Mouse (Mus musculus): ENCODE results near the gene Hnf1a. TPM values are rescaled to one million over a fixed set of nuclear protein-coding genes. Genes with fewer than 3 reads are reported as not detected.

The Hnf1a gene
- polyA plus RNA-seq, 1 experiment from 2014 or later = 5.4 TPM

DNA sequence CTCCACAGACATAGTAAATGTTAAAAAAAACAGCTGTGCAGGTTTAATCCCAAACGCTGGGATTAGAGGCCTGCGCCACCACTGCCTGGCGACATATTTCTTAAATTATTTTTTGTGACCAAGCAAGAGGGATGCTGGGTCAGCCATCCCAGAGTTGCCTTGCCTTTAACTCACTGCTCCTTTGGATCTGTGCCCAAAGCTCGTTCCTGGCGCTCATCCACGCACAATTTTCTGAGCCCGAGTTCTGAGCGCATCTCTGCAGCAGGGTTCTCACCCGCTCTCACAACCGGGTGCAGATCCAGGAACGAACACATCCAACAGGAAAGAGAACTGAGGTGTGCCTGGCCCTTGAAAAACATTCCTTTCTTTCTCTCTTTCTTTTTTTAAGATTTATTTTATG lies 7.6 kb upstream of the Hnf1a start:
- no peak for TF ChIP-seq CTCF (IDR thresholded peaks at IDR 0.05; ENCODE audit: low read depth)
- no peak for TF ChIP-seq EP300 (optimal IDR thresholded peaks at IDR 0.05)
- Histone ChIP-seq H3K27ac (replicated peaks) (no peak overlapping the region), H3K9me3 (ENCODE audit: control insufficient read depth, low read length) (no peaks in the 10 kb centered on the region), H3K9ac (ENCODE audit: low read length) (no peak overlapping the region), H3K27me3 (ENCODE audit: control insufficient read depth, insufficient read depth, low read length) (no peaks in the 10 kb centered on the region), H3K4me2 (replicated peaks; ENCODE audit: low read depth) (no peak overlapping the region), H3K36me3 (ENCODE audit: control insufficient read depth, insufficient read depth, low read length) (no peaks in the 10 kb centered on the region), H3K4me3 (ENCODE audit: low read depth, low read length) (no peak overlapping the region), H3K4me1 (replicated peaks; ENCODE audit: control insufficient read depth, insufficient read depth) (no peaks in the 10 kb centered on the region)
- no peak for DNase-seq (ENCODE audit: low spot score)
- ATAC-seq (ENCODE audit: low FRiP score, low TSS enrichment) = no peak
- WGBS = 46% methylated on average over 11 of the region's 11 CpGs

DNA sequence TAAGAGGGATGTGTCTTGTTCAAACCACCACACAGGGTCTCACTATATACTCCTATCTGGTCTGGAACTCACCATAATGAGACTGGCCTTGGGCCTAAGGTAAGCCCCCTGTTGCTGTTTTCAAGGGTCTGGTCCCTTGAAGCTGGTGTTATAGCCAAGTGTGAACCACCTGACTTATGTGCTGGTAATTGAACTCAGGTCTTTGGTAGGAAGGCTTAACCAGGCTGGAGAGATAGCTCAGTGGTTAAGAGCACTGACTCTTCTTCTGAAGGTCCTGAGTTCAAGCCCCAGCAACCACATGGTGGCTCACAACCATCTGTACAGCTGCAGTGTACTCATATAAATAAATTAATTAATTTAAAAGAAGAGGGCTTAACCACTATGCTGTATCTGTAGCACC lies 6.0 kb upstream of the Hnf1a start:
- no peak for ATAC-seq (ENCODE audit: low FRiP score, low TSS enrichment)
- Histone ChIP-seq H3K4me2 (replicated peaks; ENCODE audit: low read depth) (no peak overlapping the region), H3K9me3 (ENCODE audit: control insufficient read depth, low read length) (no peaks in the 10 kb centered on the region), H3K36me3 (ENCODE audit: control insufficient read depth, insufficient read depth, low read length) (no peaks in the 10 kb centered on the region), H3K4me1 (replicated peaks; ENCODE audit: control insufficient read depth, insufficient read depth) (no peaks in the 10 kb centered on the region), H3K4me3 (ENCODE audit: low read depth, low read length) (no peak overlapping the region), H3K27ac (replicated peaks) (no peak overlapping the region), H3K9ac (ENCODE audit: low read length) (no peak overlapping the region), H3K27me3 (ENCODE audit: control insufficient read depth, insufficient read depth, low read length) (no peaks in the 10 kb centered on the region)
- TF ChIP-seq CTCF (IDR thresholded peaks at IDR 0.05; ENCODE audit: low read depth) (no peak), EP300 (optimal IDR thresholded peaks at IDR 0.05) (no peak)
- no peak for DNase-seq (ENCODE audit: low spot score)

DNA sequence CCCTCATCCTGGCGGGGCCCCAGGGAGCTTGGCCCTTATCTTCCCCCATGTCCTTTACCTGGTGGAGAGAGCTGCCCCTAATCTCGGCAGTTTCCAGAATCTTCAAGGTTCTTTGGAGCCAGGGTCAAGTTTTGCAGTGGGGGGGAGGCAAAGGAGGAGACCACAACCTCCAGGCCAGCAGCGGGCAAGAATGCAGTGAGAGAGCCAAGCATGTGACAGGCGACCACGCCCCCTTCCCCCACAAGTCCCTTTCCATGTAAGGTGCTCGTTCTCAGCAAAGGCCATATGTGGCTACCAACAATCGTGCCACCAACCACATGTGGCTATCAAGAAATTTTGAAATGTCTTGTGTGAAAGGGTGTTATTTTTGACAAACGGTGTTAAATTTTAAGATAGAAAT lies 2.2 kb upstream of the Hnf1a start:
- Histone ChIP-seq H3K4me1 (replicated peaks; ENCODE audit: control insufficient read depth, insufficient read depth) (no peaks in the 10 kb centered on the region), H3K4me3 (ENCODE audit: low read depth, low read length) (no peak overlapping the region)

DNA sequence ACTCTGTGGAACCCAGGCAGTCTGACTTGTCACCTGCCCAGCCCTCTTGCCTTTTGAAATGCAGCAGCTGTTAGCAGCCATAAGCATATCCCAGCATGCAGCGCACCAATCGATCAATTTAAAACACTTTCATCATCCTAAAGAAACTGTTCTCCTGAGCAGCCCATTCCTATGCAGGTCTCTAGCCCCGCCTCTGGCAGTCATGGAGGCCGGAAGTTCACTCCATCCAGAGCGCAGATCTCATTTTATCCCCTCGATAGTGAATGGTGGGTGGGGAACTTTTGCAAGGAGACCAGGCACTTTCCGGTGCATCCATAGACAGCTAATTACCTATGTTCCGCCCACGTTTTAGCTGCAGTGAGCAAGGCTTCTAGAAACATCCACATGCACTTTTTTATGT lies 1.3 kb upstream of the Hnf1a start:
- H3K4me3 ChIP-seq (ENCODE audit: low read depth, low read length) = no peak overlapping the region

More for the DNA sequence above, 2.2 kb upstream of the Hnf1a start:
- no peak overlapping the region for H3K27ac ChIP-seq (replicated peaks)
- H3K9ac ChIP-seq (ENCODE audit: low read length) = no peak overlapping the region
- no peaks in the 10 kb centered on the region for H3K36me3 ChIP-seq (ENCODE audit: control insufficient read depth, insufficient read depth, low read length)
- TF ChIP-seq EP300 (optimal IDR thresholded peaks at IDR 0.05) (no peak), CTCF (IDR thresholded peaks at IDR 0.05; ENCODE audit: low read depth) (no peak)
- peak; percentile 37 for DNase-seq (ENCODE audit: low spot score)
- H3K4me2 ChIP-seq (replicated peaks; ENCODE audit: low read depth) = no peak overlapping the region
- no peaks in the 10 kb centered on the region for H3K9me3 ChIP-seq (ENCODE audit: control insufficient read depth, low read length)
- no peak for ATAC-seq (ENCODE audit: low FRiP score, low TSS enrichment)
- H3K27me3 ChIP-seq (ENCODE audit: control insufficient read depth, insufficient read depth, low read length) = no peaks in the 10 kb centered on the region
- 66% methylated on average over 8 of the region's 8 CpGs for WGBS

DNA sequence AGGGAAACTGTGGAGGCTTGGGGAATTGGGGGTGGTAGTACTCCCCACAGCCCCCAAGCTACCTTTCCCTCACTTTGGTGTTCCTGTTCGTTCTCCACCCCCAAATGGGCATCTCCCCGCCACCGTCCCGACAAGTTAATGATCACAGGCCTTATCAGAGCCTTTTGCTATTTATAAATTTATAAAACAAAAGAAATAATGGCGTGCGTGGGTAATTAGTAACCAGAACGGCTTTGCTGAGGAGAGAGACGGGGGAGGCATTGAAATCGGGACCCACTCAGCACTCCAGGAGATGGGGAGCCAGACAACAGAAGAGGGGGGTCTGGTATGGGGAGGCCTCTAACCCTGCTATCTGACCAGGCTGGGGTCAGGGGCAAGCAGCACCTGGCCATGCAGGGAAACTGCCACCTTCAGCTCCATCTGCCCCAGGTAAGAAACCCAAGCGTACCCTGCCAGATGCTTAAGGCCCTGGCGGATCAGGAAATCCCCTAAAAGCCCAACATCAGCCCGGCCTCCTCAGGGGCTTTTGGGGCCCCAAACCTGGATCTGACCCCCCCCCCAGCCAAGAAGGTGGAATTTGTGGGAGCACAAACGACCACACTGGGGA lies 1.2 kb downstream of the Hnf1a start:
- H3K4me1 ChIP-seq (replicated peaks; ENCODE audit: control insufficient read depth, insufficient read depth) = no peaks in the 10 kb centered on the region; the same call in 1 of the 2 replicates
- H3K9me3 ChIP-seq (ENCODE audit: control insufficient read depth, low read length) = no peaks in the 10 kb centered on the region
- peak overlapping the region; percentile 49 for H3K4me2 ChIP-seq (replicated peaks; ENCODE audit: low read depth)
- H3K9ac ChIP-seq (ENCODE audit: low read length) = peak overlapping the region; percentile 65
- no peak for ATAC-seq (ENCODE audit: low FRiP score, low TSS enrichment)
- peak overlapping the region; percentile 89 for H3K27ac ChIP-seq (replicated peaks)
- no peak for TF ChIP-seq EP300 (optimal IDR thresholded peaks at IDR 0.05)
- TF ChIP-seq CTCF (IDR thresholded peaks at IDR 0.05; ENCODE audit: low read depth) = no peak
- 49% methylated on average over 13 of the region's 13 CpGs for WGBS
- no peaks in the 10 kb centered on the region for H3K36me3 ChIP-seq (ENCODE audit: control insufficient read depth, insufficient read depth, low read length)
- no peaks in the 10 kb centered on the region for H3K27me3 ChIP-seq (ENCODE audit: control insufficient read depth, insufficient read depth, low read length)
- DNase-seq (ENCODE audit: low spot score) = no peak
- peak overlapping the region; percentile 29 for H3K4me3 ChIP-seq (ENCODE audit: low read depth, low read length)

More for the DNA sequence above, 1.3 kb upstream of the Hnf1a start:
- H3K27me3 ChIP-seq (ENCODE audit: control insufficient read depth, insufficient read depth, low read length) = no peaks in the 10 kb centered on the region
- no peaks in the 10 kb centered on the region for H3K9me3 ChIP-seq (ENCODE audit: control insufficient read depth, low read length)
- no peaks in the 10 kb centered on the region for H3K4me1 ChIP-seq (replicated peaks; ENCODE audit: control insufficient read depth, insufficient read depth)
- H3K36me3 ChIP-seq (ENCODE audit: control insufficient read depth, insufficient read depth, low read length) = no peaks in the 10 kb centered on the region
- peak overlapping the region; percentile 45 for H3K4me2 ChIP-seq (replicated peaks; ENCODE audit: low read depth)
- ATAC-seq (ENCODE audit: low FRiP score, low TSS enrichment) (no peak), DNase-seq (ENCODE audit: low spot score) (no peak)
- H3K27ac ChIP-seq (replicated peaks) = no peak overlapping the region
- 71% methylated on average over 9 of the region's 9 CpGs for WGBS
- H3K9ac ChIP-seq (ENCODE audit: low read length) = no peak overlapping the region
- TF ChIP-seq EP300 (optimal IDR thresholded peaks at IDR 0.05) (no peak), CTCF (IDR thresholded peaks at IDR 0.05; ENCODE audit: low read depth) (no peak)

DNA sequence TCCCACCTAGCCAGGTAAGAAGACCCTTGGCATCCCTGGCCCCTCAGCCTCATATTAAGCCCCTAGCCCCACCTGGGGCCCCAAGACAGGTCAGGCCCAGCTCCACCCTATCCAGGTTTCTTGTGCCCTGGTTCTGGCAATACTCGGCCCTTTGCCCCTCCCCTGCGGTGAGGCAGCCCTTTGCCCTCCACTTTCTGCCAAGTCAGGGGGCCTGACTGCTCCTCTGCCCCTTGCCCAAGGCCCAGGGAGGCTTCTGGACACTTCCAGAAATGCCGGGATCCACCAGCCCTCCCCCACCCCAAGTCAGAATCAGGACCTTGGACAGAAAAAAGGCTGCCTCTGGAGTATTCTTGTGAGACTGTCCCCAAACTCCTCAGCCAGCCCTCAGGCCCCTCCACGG lies 1.8 kb downstream of the Hnf1a start:
- Histone ChIP-seq H3K27ac (replicated peaks) (peak overlapping the region; percentile 89), H3K4me1 (replicated peaks; ENCODE audit: control insufficient read depth, insufficient read depth) (no peaks in the 10 kb centered on the region; the same call in 1 of the 2 replicates), H3K4me3 (ENCODE audit: low read depth, low read length) (peak overlapping the region; percentile 29), H3K9ac (ENCODE audit: low read length) (peak overlapping the region; percentile 65), H3K27me3 (ENCODE audit: control insufficient read depth, insufficient read depth, low read length) (no peaks in the 10 kb centered on the region), H3K4me2 (replicated peaks; ENCODE audit: low read depth) (peak overlapping the region; percentile 49), H3K36me3 (ENCODE audit: control insufficient read depth, insufficient read depth, low read length) (no peaks in the 10 kb centered on the region), H3K9me3 (ENCODE audit: control insufficient read depth, low read length) (no peaks in the 10 kb centered on the region)
- DNase-seq (ENCODE audit: low spot score) = peak; percentile 71
- no peak for ATAC-seq (ENCODE audit: low FRiP score, low TSS enrichment)
- no peak for TF ChIP-seq CTCF (IDR thresholded peaks at IDR 0.05; ENCODE audit: low read depth)
- TF ChIP-seq EP300 (optimal IDR thresholded peaks at IDR 0.05) = no peak
- 14% methylated on average over 4 of the region's 4 CpGs for WGBS

Measured in stomach, postnatal 0 days (tissue).